Mouse (Mus musculus): ENCODE data around the gene Mep1a. TPM values are rescaled to one million over a fixed set of nuclear protein-coding genes. Genes with fewer than 3 reads are reported as not detected.
"Not testable (repeated sequence)": the region's sequence is repeated elsewhere in the genome, so short reads cannot be mapped to it uniquely, and the experiment has no call there.

Mep1a gene
- 2.7 TPM in 1 of 2 replicates, not detected in the other for polyA plus RNA-seq (2011; ENCODE audit: insufficient read depth, insufficient read length, low replicate concordance, missing spikeins)

GRCm38 (mm10) chr17:43502592-43502991, at the start of gene Mep1a:
Gene Mep1a (minus strand): TSS chr17:43502812.
- WGBS, result 90% methylated on average over 9 of the region's 9 CpGs

GRCm38 (mm10) chr17:43551122-43551630, 48.6 kb upstream of the Mep1a start:
- H3K27ac ChIP-seq (ENCODE audit: control insufficient read depth, insufficient read depth, low read depth, low read length, poor library complexity), result no peak overlapping the region
- no peak overlapping the region for H3K4me3 ChIP-seq (replicated peaks; ENCODE audit: control insufficient read depth, low read depth, low read length)
- TF ChIP-seq CTCF (IDR thresholded peaks at IDR 0.05; ENCODE audit: control insufficient read depth, insufficient read depth, low read length) (no peak), POLR2A (IDR thresholded peaks at IDR 0.05; ENCODE audit: borderline replicate concordance, control insufficient read depth, low read depth, low read length) (no peak)
- WGBS, result 81% methylated on average over 3 of the region's 3 CpGs
- peaks cover 4% of the 10 kb centered on the region; the same call in 1 of the 2 replicates for H3K4me1 ChIP-seq (ENCODE audit: control insufficient read depth, insufficient read depth, low read length)

More at GRCm38 (mm10) chr17:43502592-43502991, at the start of gene Mep1a:
- no peak within 1 kb of the TSS for H3K27ac ChIP-seq (ENCODE audit: control insufficient read depth, insufficient read depth, low read depth, low read length, poor library complexity)
- TF ChIP-seq POLR2A (IDR thresholded peaks at IDR 0.05; ENCODE audit: borderline replicate concordance, control insufficient read depth, low read depth, low read length) (no peak), CTCF (IDR thresholded peaks at IDR 0.05; ENCODE audit: control insufficient read depth, insufficient read depth, low read length) (no peak)
- H3K4me3 ChIP-seq (replicated peaks; ENCODE audit: control insufficient read depth, low read depth, low read length), result no peak within 1 kb of the TSS
- H3K4me1 ChIP-seq (ENCODE audit: control insufficient read depth, insufficient read depth, low read length), result no peaks in the 10 kb centered on the region

- H3K4me1 ChIP-seq (ENCODE audit: control insufficient read depth, insufficient read depth, low read length), result peaks cover 7% of the 10 kb centered on the region; the same call in 1 of the 2 replicates
- TF ChIP-seq POLR2A (IDR thresholded peaks at IDR 0.05; ENCODE audit: borderline replicate concordance, control insufficient read depth, low read depth, low read length), result no peak
- no peak for TF ChIP-seq CTCF (IDR thresholded peaks at IDR 0.05; ENCODE audit: control insufficient read depth, insufficient read depth, low read length)
- 74% methylated on average over 4 of the region's 4 CpGs for WGBS
- H3K4me3 ChIP-seq (replicated peaks; ENCODE audit: control insufficient read depth, low read depth, low read length), result no peak overlapping the region
- H3K27ac ChIP-seq (ENCODE audit: control insufficient read depth, insufficient read depth, low read depth, low read length, poor library complexity), result no peak overlapping the region
These were observed 41.4 kb upstream of the Mep1a start for GRCm38 (mm10) chr17:43544040-43544439.

- Histone ChIP-seq H3K4me1 (ENCODE audit: control insufficient read depth, insufficient read depth, low read length) (peaks cover 9% of the 10 kb centered on the region), H3K27ac (ENCODE audit: control insufficient read depth, insufficient read depth, low read depth, low read length, poor library complexity) (no peak within 1 kb of the TSS), H3K4me3 (replicated peaks; ENCODE audit: control insufficient read depth, low read depth, low read length) (no peak within 1 kb of the TSS)
- 55% methylated on average over 1 of the region's 1 CpGs for WGBS
- TF ChIP-seq POLR2A (IDR thresholded peaks at IDR 0.05; ENCODE audit: borderline replicate concordance, control insufficient read depth, low read depth, low read length), result no peak
These were observed 40.9 kb upstream of the Mep1a start, which contains the start of gene Ankrd66 for GRCm38 (mm10) chr17:43543539-43543938. Gene Ankrd66 (minus strand): TSS chr17:43543639.

- H3K4me1 ChIP-seq (ENCODE audit: control insufficient read depth, insufficient read depth, low read length), result peaks cover 5% of the 10 kb centered on the region
- H3K27ac ChIP-seq (ENCODE audit: control insufficient read depth, insufficient read depth, low read depth, low read length, poor library complexity), result peak overlapping the region; percentile 73; the same call in 1 of the 2 replicates
- WGBS, result 65% methylated on average over 3 of the region's 3 CpGs
These were observed 36.2 kb upstream of the Mep1a start for GRCm38 (mm10) chr17:43538767-43539166.

GRCm38 (mm10) chr17:43536841-43537240, 34.2 kb upstream of the Mep1a start:
- not testable (repeated sequence) for H3K27ac ChIP-seq (ENCODE audit: control insufficient read depth, insufficient read depth, low read depth, low read length, poor library complexity); H3K4me1 ChIP-seq (ENCODE audit: control insufficient read depth, insufficient read depth, low read length); H3K4me3 ChIP-seq (replicated peaks; ENCODE audit: control insufficient read depth, low read depth, low read length)
- 67% methylated on average over 6 of the region's 6 CpGs for WGBS

More at GRCm38 (mm10) chr17:43538767-43539166, 36.2 kb upstream of the Mep1a start:
- no peak for TF ChIP-seq CTCF (IDR thresholded peaks at IDR 0.05; ENCODE audit: control insufficient read depth, insufficient read depth, low read length)
- no peak for TF ChIP-seq POLR2A (IDR thresholded peaks at IDR 0.05; ENCODE audit: borderline replicate concordance, control insufficient read depth, low read depth, low read length)
- H3K4me3 ChIP-seq (replicated peaks; ENCODE audit: control insufficient read depth, low read depth, low read length), result no peak overlapping the region

GRCm38 (mm10) chr17:43534362-43535222, 32.0 kb upstream of the Mep1a start:
- H3K4me1 ChIP-seq (ENCODE audit: control insufficient read depth, insufficient read depth, low read length), result peaks cover 5% of the 10 kb centered on the region
- no peak overlapping the region for H3K4me3 ChIP-seq (replicated peaks; ENCODE audit: control insufficient read depth, low read depth, low read length)
- WGBS, result 26% methylated on average over 23 of the region's 23 CpGs
- no peak for TF ChIP-seq CTCF (IDR thresholded peaks at IDR 0.05; ENCODE audit: control insufficient read depth, insufficient read depth, low read length)
- no peak for TF ChIP-seq POLR2A (IDR thresholded peaks at IDR 0.05; ENCODE audit: borderline replicate concordance, control insufficient read depth, low read depth, low read length)
- no peak overlapping the region for H3K27ac ChIP-seq (ENCODE audit: control insufficient read depth, insufficient read depth, low read depth, low read length, poor library complexity)

GRCm38 (mm10) chr17:43531192-43531591, 28.6 kb upstream of the Mep1a start:
- Histone ChIP-seq H3K4me3 (replicated peaks; ENCODE audit: control insufficient read depth, low read depth, low read length) (no peak overlapping the region), H3K27ac (ENCODE audit: control insufficient read depth, insufficient read depth, low read depth, low read length, poor library complexity) (no peak overlapping the region), H3K4me1 (ENCODE audit: control insufficient read depth, insufficient read depth, low read length) (peaks cover 3% of the 10 kb centered on the region; the same call in 1 of the 2 replicates)
- 77% methylated on average over 4 of the region's 4 CpGs for WGBS
- TF ChIP-seq CTCF (IDR thresholded peaks at IDR 0.05; ENCODE audit: control insufficient read depth, insufficient read depth, low read length) (no peak), POLR2A (IDR thresholded peaks at IDR 0.05; ENCODE audit: borderline replicate concordance, control insufficient read depth, low read depth, low read length) (no peak)
